Mouse (Mus musculus) adrenal gland, postnatal 25 days (tissue): ENCODE measurements at regions not wholly inside any gene's neighbourhood (a gene's known extent, or its start where the extent isn't known, plus 50 kb on each side); places are given as distances from the start of the nearest gene placed in this dataset.

Experiments
- DNase-seq: peaks from one replicate; pipeline ENCODE4 v3.0.0; 2021; ENCODE audit warnings: mixed read lengths

DNA sequence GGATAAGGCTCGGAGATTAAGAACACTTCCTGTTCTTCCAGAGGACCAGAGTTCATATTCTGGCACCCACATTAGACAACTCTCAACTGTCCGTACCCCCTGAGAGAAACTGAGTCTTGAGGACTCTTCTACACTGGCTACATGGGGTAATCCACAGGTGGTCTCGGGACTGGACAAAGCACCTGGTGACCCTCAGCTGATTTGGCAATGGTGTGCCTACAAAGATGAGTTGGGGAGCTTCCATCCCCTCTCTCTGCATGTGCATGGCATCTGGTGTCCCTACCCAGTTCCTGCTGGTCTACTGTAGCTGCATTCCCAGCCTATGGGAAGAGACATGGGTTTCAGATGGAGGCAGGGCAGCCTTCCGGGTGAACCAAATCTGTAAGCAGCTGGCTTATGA is 61.2 kb upstream of the Kcnj15 start:
- no peak for DNase-seq

DNA sequence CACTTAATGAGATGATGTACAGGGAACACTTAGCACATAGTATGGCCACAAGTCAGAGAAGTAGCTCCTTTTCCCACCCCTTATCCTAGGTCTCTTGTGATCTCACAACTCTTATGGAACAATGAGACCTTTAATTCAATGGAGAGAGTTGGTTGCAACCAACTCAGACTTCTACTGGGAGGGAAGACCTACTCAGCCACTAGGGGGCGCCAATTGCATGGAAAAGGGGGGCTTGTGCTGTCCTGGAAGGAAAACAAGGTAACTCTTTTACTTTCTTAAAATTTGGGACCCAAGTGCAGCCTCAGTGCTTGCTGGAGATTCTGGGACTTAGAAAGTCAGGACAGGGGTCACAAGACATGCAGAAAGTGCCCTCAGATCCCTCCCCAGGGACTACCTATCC is 60.7 kb upstream of the Kcnj15 start:
- DNase-seq: peak; percentile 87

DNA sequence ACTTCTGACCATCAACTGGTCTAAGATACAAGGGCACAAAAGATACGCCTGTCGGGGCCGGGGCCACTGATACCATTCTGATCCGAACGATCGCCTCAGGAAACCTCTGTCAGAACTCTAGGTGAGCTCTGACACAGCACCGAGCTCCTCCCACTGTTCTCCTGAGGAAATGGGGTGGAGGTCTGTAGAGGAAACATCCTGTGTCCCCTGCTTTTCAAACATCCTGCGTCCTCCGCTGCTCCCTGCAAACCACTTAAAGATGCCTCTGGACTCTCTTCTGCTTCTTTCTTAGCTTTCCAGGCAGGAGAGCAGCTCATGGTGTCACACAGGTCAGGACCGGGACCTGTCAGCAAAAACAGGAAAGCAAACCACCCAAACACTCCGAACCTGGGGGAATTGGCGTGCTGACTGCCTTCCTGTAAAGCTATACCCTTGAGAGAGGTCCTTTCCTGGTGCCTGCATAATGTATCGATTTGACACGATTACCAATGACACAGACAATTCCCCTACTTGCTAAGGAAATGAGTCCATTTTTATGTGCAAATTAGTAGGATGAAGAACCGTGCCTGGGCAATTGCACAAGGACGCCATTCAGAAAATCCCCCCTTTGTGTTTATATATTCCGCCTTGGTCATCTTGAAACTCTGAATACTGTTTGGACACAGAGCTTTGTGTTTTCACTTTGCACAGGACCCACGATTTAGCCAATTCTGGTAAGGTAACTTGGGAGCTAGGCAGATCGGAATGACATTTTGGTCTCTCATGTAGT is 58.4 kb upstream of the Kcnj15 start:
- no peak for DNase-seq

GRCm38 (mm10) chr16:95202126-95202883 is 55.1 kb upstream of the Kcnj15 start:
- DNase-seq: no peak

DNA sequence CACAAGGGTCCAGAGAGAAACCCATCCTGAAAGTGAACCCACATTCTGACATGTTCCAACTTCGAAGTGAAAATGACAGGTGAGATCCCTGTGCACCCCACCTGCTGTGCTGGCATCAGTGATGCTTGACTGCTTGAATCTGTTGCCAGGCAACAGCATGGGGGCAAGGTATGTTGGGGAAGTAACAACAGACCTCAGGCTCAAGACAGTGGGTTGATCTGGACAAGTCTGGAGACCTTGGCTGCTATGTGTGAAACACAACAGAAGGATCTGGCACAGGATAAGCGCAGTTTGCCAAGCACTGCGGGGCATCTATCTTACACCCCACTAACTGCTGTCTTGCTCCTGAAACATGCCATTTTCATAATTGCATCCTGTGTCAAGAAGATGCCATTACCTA is 54.3 kb upstream of the Kcnj15 start:
- no peak for DNase-seq

DNA sequence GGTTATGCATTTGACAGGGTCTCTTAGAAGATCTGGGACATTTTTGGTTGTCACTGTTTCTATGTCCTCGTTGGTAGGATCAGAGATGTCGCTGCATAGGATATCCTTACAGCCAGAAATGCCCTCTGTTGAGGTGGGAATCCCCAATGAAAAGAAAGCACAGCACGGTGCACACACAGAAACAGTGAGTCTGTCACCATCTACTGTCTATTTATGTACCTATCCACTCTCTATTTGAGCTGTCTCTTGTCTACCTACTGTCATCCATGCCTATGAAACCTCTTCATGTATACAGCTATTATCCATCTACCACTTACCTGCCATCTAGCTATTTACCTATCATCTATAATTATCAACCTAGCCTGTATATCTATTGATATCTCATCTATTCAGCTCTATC is 53.6 kb upstream of the Kcnj15 start:
- DNase-seq: no peak

GRCm38 (mm10) chr16:95204507-95204906 is 52.9 kb upstream of the Kcnj15 start:
- DNase-seq: no peak

- DNase-seq: no peak
Observed at GRCm38 (mm10) chr16:95206445-95206844, 50.9 kb upstream of the Kcnj15 start.

DNA sequence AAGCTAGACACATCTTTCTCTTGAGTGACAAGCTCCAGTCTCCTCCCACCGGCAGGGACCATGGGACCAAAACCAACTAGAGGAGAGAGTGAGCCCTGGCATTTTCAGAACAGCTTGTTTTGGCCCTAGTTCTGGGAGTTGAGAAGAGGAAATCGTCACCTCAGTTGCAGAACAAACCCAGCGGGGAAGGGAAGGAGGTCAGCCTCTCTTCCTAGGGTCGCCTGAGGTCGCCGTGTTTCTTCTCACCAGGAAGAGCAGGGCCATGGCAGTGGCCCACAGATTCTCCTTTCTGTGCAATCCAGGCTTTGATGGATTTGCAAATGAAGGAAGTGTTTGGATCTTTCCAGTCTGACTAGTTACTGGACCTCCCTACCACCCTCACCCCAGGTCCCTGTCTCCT is 49.8 kb upstream of the Kcnj15 start:
- DNase-seq: no peak
